Mouse (Mus musculus) neural tube, embryonic 14.5 days (tissue): ENCODE measurements around the gene Inpp5k. TPM values are rescaled to one million over a fixed set of nuclear protein-coding genes. Genes with fewer than 3 reads are reported as not detected.

ENCODE experiments used
- ATAC-seq: fragments of 200-750 bp; cut with Nextera tagmentation; 2 replicates; pipeline ENCODE4 v1.8.0; 2017; ENCODE audit warnings: low read depth, mild to moderate bottlenecking, moderate TSS enrichment, moderate library complexity
- H3K27ac ChIP-seq: fragments of 300-500 bp; sonication (generic); 2 replicates; pipeline ENCODE4 v1.5.1; 2014; ENCODE audit warnings: low read depth, mild to moderate bottlenecking, control low read depth, low read length, moderate library complexity, mixed read lengths
- H3K27me3 ChIP-seq: fragments of 300-500 bp; sonication (generic); 2 replicates; pipeline ENCODE4 v1.6.1; 2014; ENCODE audit warnings: low read length; ENCODE audit not compliant: control insufficient read depth, insufficient read depth
- H3K36me3 ChIP-seq: fragments of 300-500 bp; sonication (generic); 2 replicates; pipeline ENCODE4 v1.6.1; 2014; ENCODE audit warnings: low read length, mixed read lengths; ENCODE audit not compliant: control insufficient read depth, insufficient read depth
- H3K4me1 ChIP-seq: fragments of 300-500 bp; sonication (generic); 2 replicates; pipeline ENCODE4 v1.6.1; 2014; ENCODE audit warnings: low read length; ENCODE audit not compliant: control insufficient read depth, insufficient read depth
- H3K4me2 ChIP-seq: fragments of 300-500 bp; sonication (generic); 2 replicates; pipeline ENCODE4 v1.6.1; 2014; ENCODE audit warnings: mild to moderate bottlenecking, low read depth, low read length, control low read depth
- H3K4me3 ChIP-seq: fragments of 300-500 bp; sonication (generic); 2 replicates; pipeline ENCODE4 v1.5.1; 2014; ENCODE audit warnings: low read depth, low read length, control low read depth, mixed read lengths
- H3K9ac ChIP-seq: fragments of 300-500 bp; sonication (generic); replicated peaks from 2 replicates; pipeline ENCODE4 v1.6.1; 2014; ENCODE audit warnings: low read depth, mild to moderate bottlenecking, control low read depth, low read length, mixed read lengths
- H3K9me3 ChIP-seq: fragments of 300-500 bp; sonication (generic); 2 replicates; pipeline ENCODE4 v1.6.1; 2016; ENCODE audit warnings: low read length; ENCODE audit not compliant: control insufficient read depth
- WGBS: fragments of 180-500 bp; shearing (Covaris S2); extraction: QIAGEN DNeasy Blood & Tissue Kit; methylation state at CpG from one replicate; pipeline ENCODE4 v1.1.7; 2014; 5-methylcytosine and 5-hydroxymethylcytosine counted together
- polyA plus RNA-seq: library from polyadenylated mRNA; unstranded; fragments of >200 nt; fragmentation: Nextera tagmentation; extraction: Ambion mirVana; gene quantifications from 2 replicates; pipeline ENCODE4 v1.2.1, GENCODE M21; 2014

The Inpp5k gene
- polyA plus RNA-seq, 1 experiment from 2014 or later, result 57.4 TPM

- H3K36me3 ChIP-seq, result peaks cover 56% of the 10 kb centered on the region
- WGBS, result 95% methylated on average over 5 of the region's 5 CpGs
- H3K4me3 ChIP-seq, result no peak overlapping the region
Observed at GRCm38 (mm10) chr11:75608776-75609175, 22.0 kb upstream of the Inpp5k start.

GRCm38 (mm10) chr11:75610021-75610420, 20.8 kb upstream of the Inpp5k start:
- 91% methylated on average over 2 of the region's 2 CpGs for WGBS
- ATAC-seq, result no peak
- peaks cover 49% of the 10 kb centered on the region for H3K36me3 ChIP-seq
- H3K4me1 ChIP-seq, result no peaks in the 10 kb centered on the region
- no peaks in the 10 kb centered on the region for H3K9me3 ChIP-seq
- no peak overlapping the region for H3K9ac ChIP-seq
- H3K4me3 ChIP-seq, result no peak overlapping the region
- H3K4me2 ChIP-seq, result no peak overlapping the region
- no peaks in the 10 kb centered on the region for H3K27me3 ChIP-seq
- no peak overlapping the region for H3K27ac ChIP-seq

More at GRCm38 (mm10) chr11:75608776-75609175, 22.0 kb upstream of the Inpp5k start:
- no peak for ATAC-seq
- H3K4me2 ChIP-seq, result no peak overlapping the region
- no peaks in the 10 kb centered on the region for H3K4me1 ChIP-seq
- H3K9me3 ChIP-seq, result no peaks in the 10 kb centered on the region
- H3K27ac ChIP-seq, result no peak overlapping the region
- H3K9ac ChIP-seq, result no peak overlapping the region
- H3K27me3 ChIP-seq, result no peaks in the 10 kb centered on the region

GRCm38 (mm10) chr11:75614769-75615168, 16.0 kb upstream of the Inpp5k start:
- Histone ChIP-seq H3K4me2 (no peak overlapping the region), H3K4me1 (no peaks in the 10 kb centered on the region), H3K36me3 (peaks cover 41% of the 10 kb centered on the region), H3K9me3 (no peaks in the 10 kb centered on the region), H3K27ac (no peak overlapping the region), H3K27me3 (no peaks in the 10 kb centered on the region), H3K4me3 (no peak overlapping the region), H3K9ac (no peak overlapping the region)
- ATAC-seq, result no peak
- 97% methylated on average over 1 of the region's 1 CpGs for WGBS

- Histone ChIP-seq H3K9me3 (no peaks in the 10 kb centered on the region), H3K9ac (no peak overlapping the region), H3K27me3 (no peaks in the 10 kb centered on the region), H3K27ac (no peak overlapping the region), H3K4me3 (no peak overlapping the region), H3K36me3 (peaks cover 42% of the 10 kb centered on the region), H3K4me2 (no peak overlapping the region), H3K4me1 (no peaks in the 10 kb centered on the region)
- WGBS, result 94% methylated on average over 2 of the region's 2 CpGs
- ATAC-seq, result no peak
Observed at GRCm38 (mm10) chr11:75615556-75615955, 15.2 kb upstream of the Inpp5k start.

- no peaks in the 10 kb centered on the region for H3K4me1 ChIP-seq
- H3K27ac ChIP-seq, result no peak overlapping the region
- H3K36me3 ChIP-seq, result peaks cover 45% of the 10 kb centered on the region
- no peak overlapping the region for H3K4me2 ChIP-seq
- no peak overlapping the region for H3K9ac ChIP-seq
- H3K9me3 ChIP-seq, result no peaks in the 10 kb centered on the region
- no peak overlapping the region for H3K4me3 ChIP-seq
- no peak for ATAC-seq
- WGBS, result 84% methylated on average over 5 of the region's 5 CpGs
- no peaks in the 10 kb centered on the region for H3K27me3 ChIP-seq
Observed at GRCm38 (mm10) chr11:75619133-75619532, 11.7 kb upstream of the Inpp5k start.

GRCm38 (mm10) chr11:75620136-75620780, 10.5 kb upstream of the Inpp5k start:
- Histone ChIP-seq H3K4me3 (no peak overlapping the region), H3K27ac (no peak overlapping the region), H3K36me3 (peaks cover 46% of the 10 kb centered on the region), H3K9ac (no peak overlapping the region), H3K4me1 (no peaks in the 10 kb centered on the region), H3K4me2 (no peak overlapping the region), H3K9me3 (no peaks in the 10 kb centered on the region), H3K27me3 (no peaks in the 10 kb centered on the region)
- WGBS, result 93% methylated on average over 12 of the region's 12 CpGs
- no peak for ATAC-seq

GRCm38 (mm10) chr11:75621426-75621825, 9.4 kb upstream of the Inpp5k start:
- H3K9me3 ChIP-seq, result no peaks in the 10 kb centered on the region
- 86% methylated on average over 2 of the region's 2 CpGs for WGBS
- peaks cover 51% of the 10 kb centered on the region for H3K36me3 ChIP-seq
- no peak overlapping the region for H3K4me3 ChIP-seq
- no peak for ATAC-seq
- no peaks in the 10 kb centered on the region for H3K4me1 ChIP-seq
- no peak overlapping the region for H3K27ac ChIP-seq
- no peak overlapping the region for H3K4me2 ChIP-seq
- no peaks in the 10 kb centered on the region for H3K27me3 ChIP-seq
- no peak overlapping the region for H3K9ac ChIP-seq

GRCm38 (mm10) chr11:75622588-75623329, 8.0 kb upstream of the Inpp5k start:
- ATAC-seq, result no peak
- H3K36me3 ChIP-seq, result peaks cover 58% of the 10 kb centered on the region
- 93% methylated on average over 2 of the region's 2 CpGs for WGBS

GRCm38 (mm10) chr11:75624102-75624554, 6.7 kb upstream of the Inpp5k start:
- 76% methylated on average over 2 of the region's 2 CpGs for WGBS
- H3K27me3 ChIP-seq, result no peaks in the 10 kb centered on the region
- H3K36me3 ChIP-seq, result peaks cover 63% of the 10 kb centered on the region
- no peaks in the 10 kb centered on the region for H3K4me1 ChIP-seq
- ATAC-seq, result no peak
- no peak overlapping the region for H3K9ac ChIP-seq
- H3K9me3 ChIP-seq, result no peaks in the 10 kb centered on the region
- no peak overlapping the region for H3K4me2 ChIP-seq
- H3K27ac ChIP-seq, result no peak overlapping the region
- H3K4me3 ChIP-seq, result no peak overlapping the region

More at GRCm38 (mm10) chr11:75622588-75623329, 8.0 kb upstream of the Inpp5k start:
- Histone ChIP-seq H3K27ac (no peak overlapping the region), H3K9ac (no peak overlapping the region), H3K9me3 (no peaks in the 10 kb centered on the region), H3K27me3 (no peaks in the 10 kb centered on the region), H3K4me2 (no peak overlapping the region), H3K4me3 (no peak overlapping the region), H3K4me1 (no peaks in the 10 kb centered on the region)
